Mouse (Mus musculus) kidney, adult 9 months (tissue): ENCODE measurements around the gene Ppp2r5d.

Source experiments
- DNase-seq: peaks from one replicate; pipeline ENCODE4 v3.0.0; 2022

Ppp2r5d gene

DNA sequence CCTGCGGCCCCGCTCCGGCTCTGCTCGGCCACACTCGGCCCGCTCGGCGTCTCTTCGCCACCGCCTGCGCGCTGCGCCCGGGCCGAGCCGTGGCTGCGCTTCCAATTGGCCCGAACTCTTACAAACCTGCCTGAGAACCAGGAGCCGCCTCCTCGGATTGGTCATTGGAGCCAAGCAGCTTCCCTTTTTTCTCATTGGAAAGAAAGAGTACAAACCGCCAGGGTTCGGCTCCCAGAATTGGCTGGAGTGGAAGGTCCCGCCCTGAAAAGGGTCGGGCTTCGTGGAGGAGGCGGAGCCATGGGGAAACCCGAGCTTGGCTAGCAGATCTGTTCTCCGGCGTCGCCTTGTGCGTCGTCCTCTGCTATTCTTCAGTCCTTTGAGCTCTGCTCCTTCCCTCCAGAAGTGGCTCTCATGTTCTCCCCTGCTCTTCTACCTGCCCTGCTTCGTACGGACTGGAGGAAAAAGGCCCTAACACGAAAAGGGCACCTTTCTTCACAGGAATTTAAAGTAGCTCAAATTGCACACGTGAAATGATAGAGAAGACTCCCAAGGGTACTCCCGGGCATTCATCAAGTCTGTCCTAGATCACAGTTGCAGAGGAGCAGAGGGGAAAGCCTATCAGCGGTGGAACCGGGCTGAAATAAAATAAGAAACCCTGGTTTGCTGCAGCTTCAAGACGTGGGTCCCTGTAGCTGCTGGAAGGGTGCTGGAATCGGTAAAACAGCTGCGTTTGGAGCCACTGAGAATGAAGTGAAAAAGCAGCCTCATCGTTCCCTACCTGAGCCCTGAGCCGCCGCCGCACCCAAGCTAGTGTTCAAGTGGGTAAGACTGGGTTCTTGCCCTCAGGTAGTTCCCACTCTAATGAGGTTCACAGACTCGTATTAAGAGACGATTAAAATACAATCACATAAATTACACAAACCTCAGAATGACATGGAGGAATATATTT lies at the start of gene Ppp2r5d:
Gene Ppp2r5d, minus strand, starts transcription at position 225 of the 949 bp plus-strand sequence.
- DNase-seq, result peak; percentile 99

DNA sequence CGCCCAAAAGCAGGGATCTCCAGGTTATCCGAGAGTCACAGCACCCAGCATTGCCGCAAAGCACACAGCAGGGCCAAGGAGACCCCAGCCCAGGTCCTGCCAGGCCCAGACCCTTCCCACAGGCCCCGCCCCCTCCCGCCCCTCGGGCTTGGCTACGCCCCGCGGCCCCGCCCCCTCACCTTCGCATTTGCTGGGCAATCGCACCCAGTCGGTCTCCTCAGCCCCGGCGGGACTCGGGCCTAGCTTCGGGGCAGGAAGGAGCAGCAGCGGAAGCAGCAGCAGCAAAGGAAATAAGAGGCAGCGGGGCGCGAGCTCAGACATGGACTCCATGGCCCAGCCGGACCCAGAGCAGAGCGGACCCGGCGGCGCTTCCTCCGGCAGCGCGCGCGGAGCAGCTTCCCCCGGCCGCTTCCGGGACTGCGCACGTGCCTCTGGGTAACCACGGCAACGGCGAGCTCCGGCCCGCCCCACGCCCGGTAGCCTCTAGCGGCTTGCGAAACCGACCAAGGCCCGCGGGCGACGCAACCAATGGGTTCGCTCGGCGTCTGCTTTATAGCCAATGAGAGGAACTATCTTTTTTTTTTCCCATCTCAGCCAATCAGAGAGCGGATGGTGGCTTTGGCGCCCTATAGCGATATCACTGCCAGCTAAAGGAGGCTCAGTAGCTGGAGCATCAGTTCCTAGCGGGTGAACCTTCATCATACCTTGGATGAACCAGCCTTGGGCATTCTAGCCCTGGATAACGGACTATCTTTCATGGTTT lies 47.1 kb upstream of the Ppp2r5d start, which contains the start of gene Cnpy3:
Gene Cnpy3, minus strand, starts transcription at position 421 of the 763 bp plus-strand sequence.
- DNase-seq, result peak; percentile 98

- DNase-seq, result peak; percentile 71
Observed at GRCm38 (mm10) chr17:46751056-46751793, 46.3 kb upstream of the Ppp2r5d start.

- no peak for DNase-seq
Observed at GRCm38 (mm10) chr17:46750580-46750979, 45.7 kb upstream of the Ppp2r5d start.

- no peak for DNase-seq
Observed at GRCm38 (mm10) chr17:46749282-46749681, 44.4 kb upstream of the Ppp2r5d start.

DNA sequence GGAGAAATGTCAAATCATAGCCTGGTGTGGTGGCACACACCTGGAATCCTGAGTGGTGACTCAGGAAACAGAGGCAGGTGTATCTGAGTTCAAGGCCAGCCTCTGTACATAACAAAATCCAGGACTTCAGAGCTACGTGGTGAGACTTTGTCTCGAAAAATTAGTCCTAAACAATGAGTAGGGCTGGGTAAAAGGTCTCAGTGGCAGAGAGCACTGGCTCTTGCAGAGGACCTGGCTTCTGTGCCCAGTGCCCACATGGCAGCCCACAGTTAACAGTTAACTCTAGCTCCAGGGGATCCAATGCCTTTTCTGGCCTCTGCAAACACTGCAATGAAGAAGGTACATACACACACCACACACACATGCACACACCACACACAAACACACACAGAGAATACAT lies 42.9 kb upstream of the Ppp2r5d start:
- no peak for DNase-seq

DNA sequence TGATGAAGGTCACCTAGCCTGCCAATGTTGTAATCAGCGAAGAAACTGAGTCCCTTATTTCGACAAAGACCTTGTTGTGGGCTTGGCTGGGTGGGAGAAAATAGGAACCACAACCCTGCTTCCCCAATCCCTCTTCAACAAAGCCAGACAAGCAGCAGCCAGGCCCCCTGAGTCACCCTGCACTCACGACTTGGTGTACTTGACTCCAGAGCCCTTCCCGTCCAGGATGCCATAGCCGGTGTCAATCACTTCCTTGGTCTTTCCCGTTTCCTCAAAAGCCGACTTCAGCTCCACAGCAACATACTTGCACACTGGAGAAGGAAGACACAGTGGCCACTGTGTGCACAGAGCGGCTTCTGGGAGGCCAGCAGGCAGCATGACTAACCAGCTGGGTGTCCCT lies 42.3 kb upstream of the Ppp2r5d start:
- DNase-seq, result no peak

- no peak for DNase-seq
Observed at GRCm38 (mm10) chr17:46745506-46745905, 40.6 kb upstream of the Ppp2r5d start.

- no peak for DNase-seq
Observed at GRCm38 (mm10) chr17:46742986-46743385, 38.1 kb upstream of the Ppp2r5d start.

DNA sequence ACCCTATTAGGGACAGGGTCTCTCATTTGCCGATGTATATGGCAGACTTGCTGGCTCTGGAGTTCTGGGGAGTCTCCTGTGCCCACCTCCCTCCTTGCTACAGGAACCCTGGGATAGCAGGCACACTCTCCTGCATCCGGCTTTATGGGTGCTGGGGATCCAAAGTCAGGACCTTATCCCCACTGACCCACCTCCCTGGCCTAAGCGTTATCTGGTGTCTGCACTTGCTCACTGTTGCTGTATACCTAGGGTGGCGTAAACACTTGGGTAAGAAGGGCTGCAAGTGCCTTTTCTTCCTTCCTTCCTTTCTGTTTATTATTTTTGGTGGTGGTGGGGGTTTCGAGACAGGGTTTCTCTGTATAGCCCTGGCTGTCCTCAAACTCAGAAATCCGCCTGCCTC lies 36.4 kb upstream of the Ppp2r5d start:
- no peak for DNase-seq

- no peak for DNase-seq
Observed at GRCm38 (mm10) chr17:46736160-46736559, 31.2 kb upstream of the Ppp2r5d start.

DNA sequence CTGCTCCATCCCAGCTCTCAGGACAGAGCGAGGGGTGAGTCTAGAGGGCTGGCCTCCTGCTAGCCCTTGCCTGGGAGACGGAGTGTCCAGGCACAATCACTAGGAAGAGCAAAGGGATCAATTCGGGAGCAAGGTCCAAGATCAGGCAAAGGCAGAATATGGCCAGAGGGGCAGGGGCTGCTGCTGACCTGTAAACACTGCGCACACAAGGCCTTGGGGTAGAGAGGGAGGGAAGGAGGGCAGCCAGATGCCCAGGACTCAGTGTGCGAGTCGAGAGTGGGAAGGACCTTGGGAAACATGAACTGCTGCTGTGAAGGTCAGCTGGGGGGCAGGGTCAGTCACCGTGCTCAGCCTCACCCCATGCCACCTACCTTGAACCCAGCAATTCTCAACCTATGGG lies 30.4 kb upstream of the Ppp2r5d start:
- DNase-seq, result no peak

- no peak for DNase-seq
Observed at GRCm38 (mm10) chr17:46734055-46734454, 29.1 kb upstream of the Ppp2r5d start.

DNA sequence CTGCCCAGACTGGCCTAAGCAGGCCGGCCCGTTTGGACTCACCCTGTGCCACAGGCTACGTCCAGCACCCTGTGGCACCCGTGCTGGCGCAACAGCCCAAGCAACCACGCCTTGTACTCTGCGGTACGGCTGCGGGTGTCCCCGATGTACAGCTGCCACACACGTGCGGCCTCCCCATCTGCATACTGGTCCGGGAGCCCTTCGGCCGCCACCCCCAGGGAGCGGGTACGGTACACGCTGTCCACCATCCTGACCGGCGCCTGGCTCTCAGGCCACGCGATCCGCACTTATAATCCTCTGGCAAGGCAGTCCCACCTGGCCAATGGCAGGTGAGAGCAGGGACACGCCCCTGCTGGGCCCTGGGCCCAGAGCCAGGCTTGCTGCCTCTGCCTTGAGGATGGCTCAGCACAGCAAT lies 24.0 kb upstream of the Ppp2r5d start, which contains the start of gene Gnmt:
Gene Gnmt, minus strand, starts transcription at position 265 of the 415 bp plus-strand sequence.
- peak; percentile 94 for DNase-seq

- DNase-seq, result no peak
Observed at GRCm38 (mm10) chr17:46728496-46728895, 23.6 kb upstream of the Ppp2r5d start.

DNA sequence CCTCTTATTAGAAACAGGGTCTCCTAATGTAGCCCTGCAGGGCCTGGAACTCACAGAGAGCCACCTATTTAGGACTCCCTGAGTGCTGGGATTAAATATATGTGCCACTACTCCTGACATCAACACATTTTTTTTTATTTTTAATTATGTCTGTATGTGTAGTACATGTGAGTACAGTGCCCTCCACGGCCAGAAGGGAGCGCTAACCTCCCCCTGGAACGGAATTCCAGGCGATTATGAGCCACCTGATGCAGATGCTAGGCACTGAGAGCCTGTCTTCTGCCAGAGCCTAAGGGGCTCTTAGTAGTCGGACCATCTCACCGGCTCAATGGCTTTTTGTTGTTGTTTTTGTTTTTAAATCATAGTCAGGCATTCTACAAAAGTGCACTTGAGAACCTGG lies 23.1 kb upstream of the Ppp2r5d start:
- peak; percentile 69 for DNase-seq

DNA sequence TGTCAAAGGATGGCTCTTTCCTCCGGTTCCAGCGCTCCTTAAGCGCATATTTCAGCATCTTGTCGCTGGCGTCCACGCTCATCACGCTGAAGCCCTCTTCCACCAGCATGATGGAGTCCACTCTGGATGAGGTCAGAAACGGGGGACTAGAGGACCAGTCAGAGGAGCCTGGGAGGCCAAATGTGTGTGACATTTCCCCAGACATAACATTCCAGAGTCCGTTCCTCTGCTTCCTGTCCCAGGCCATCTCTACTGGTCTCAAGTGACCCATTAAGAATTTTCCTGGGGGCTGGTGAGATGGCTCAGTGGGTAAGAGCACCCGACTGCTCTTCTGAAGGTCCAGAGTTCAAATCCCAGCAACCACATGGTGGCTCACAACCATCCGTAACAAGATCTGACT lies 22.4 kb upstream of the Ppp2r5d start:
- DNase-seq, result peak; percentile 23

GRCm38 (mm10) chr17:46725731-46726645 lies 21.1 kb upstream of the Ppp2r5d start:
- DNase-seq, result no peak

DNA sequence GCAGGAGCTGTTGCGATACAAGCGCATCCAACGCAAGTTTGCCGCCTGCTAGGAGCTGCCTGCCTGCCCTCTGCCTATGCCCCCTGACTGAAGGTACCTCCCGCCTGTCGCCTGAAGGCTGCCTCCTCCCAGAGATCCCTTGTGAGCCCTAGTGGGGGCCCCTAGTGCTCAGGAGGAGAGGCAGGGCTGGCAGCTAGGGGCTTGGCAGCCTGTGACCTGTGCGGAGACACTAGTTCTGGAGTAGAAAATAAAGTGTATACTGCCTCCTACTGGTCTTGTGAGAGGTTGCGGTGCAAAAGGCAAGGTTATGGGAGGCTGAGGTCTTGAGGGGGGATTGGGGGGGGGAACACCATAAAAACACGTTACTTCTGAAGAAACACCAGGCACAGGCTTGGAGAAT lies 20.4 kb upstream of the Ppp2r5d start:
- DNase-seq, result peak; percentile 40

GRCm38 (mm10) chr17:46724477-46725084 lies 19.7 kb upstream of the Ppp2r5d start:
- DNase-seq, result no peak

DNA sequence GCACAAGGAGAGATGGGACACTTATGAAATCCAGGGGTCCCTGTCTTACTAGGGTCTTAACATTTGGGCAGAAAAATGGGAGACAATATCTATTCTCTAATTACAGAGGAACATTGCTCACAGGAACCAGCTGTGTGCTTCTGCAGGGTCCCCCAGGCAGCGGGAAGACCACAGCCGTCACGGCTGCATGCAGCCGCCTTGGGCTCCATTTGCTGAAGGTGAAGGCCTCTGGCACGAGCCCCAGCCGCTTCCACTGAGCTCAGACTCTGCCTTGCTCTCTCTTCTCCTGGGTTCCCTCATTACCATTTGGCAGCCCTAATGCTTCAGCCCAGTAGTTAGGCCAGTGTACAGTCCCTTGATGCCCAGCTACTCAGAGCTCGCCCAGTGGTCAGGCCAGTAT lies 16.2 kb upstream of the Ppp2r5d start:
- no peak for DNase-seq
